Mouse (Mus musculus) frontal cortex, adult 2 months (tissue): ENCODE results near the gene Pitpnm2. TPM values are rescaled to one million over a fixed set of nuclear protein-coding genes. Genes with fewer than 3 reads are reported as not detected.

Experiments used
- DNase-seq, 2 experiments: peaks; one replicate each; pipeline ENCODE4 v3.0.0; 2022; ENCODE audit warnings: low spot score in 1 of 2; ENCODE audit errors: extremely low spot score in 1 of 2
- polyA plus RNA-seq: library from polyadenylated mRNA; depleted of rRNA; stranded (reverse); fragments of >200 nt; gene quantifications from 2 replicates; pipeline ENCODE4 v1.2.3, GENCODE M21; 2012

The Pitpnm2 gene
- polyA plus RNA-seq, 1 experiment, result 195 TPM

GRCm38 (mm10) chr5:124162577-124162976 lies 87.0 kb downstream of the Pitpnm2 start:
- DNase-seq, result peak in 1 of 2 experiments; percentile 79

- no peak for DNase-seq
Measured at GRCm38 (mm10) chr5:124161831-124162230, 87.7 kb downstream of the Pitpnm2 start.

- DNase-seq, result no peak
Measured at GRCm38 (mm10) chr5:124159453-124159852, 90.1 kb downstream of the Pitpnm2 start.

GRCm38 (mm10) chr5:124158305-124158704 lies 91.3 kb downstream of the Pitpnm2 start:
- DNase-seq, result no peak

GRCm38 (mm10) chr5:124155943-124156342 lies 93.6 kb downstream of the Pitpnm2 start:
- no peak for DNase-seq

- no peak for DNase-seq
Measured at GRCm38 (mm10) chr5:124152734-124153133, 96.8 kb downstream of the Pitpnm2 start.

- no peak for DNase-seq
Measured at GRCm38 (mm10) chr5:124150895-124151294, 98.7 kb downstream of the Pitpnm2 start.

- no peak for DNase-seq
Measured at GRCm38 (mm10) chr5:124149028-124149427, 100.5 kb downstream of the Pitpnm2 start.

- no peak for DNase-seq
Measured at GRCm38 (mm10) chr5:124138066-124138465, 111.5 kb downstream of the Pitpnm2 start.

- no peak for DNase-seq
Measured at GRCm38 (mm10) chr5:124134261-124134660, 115.3 kb downstream of the Pitpnm2 start.

- DNase-seq, result no peak
Measured at GRCm38 (mm10) chr5:124125093-124125492, 124.5 kb downstream of the Pitpnm2 start.

- no peak for DNase-seq
Measured at GRCm38 (mm10) chr5:124122357-124122756, 127.2 kb downstream of the Pitpnm2 start.

- no peak for DNase-seq
Measured at GRCm38 (mm10) chr5:124119204-124119603, 130.4 kb downstream of the Pitpnm2 start.

- DNase-seq, result peak in 1 of 2 experiments; percentile 86
Measured at GRCm38 (mm10) chr5:124115990-124116845, 133.3 kb downstream of the Pitpnm2 start, which contains the start of gene Arl6ip4. Gene Arl6ip4 (plus strand): TSS chr5:124116089.

GRCm38 (mm10) chr5:124115531-124115930 lies 134.0 kb downstream of the Pitpnm2 start:
- DNase-seq, result no peak

GRCm38 (mm10) chr5:124114276-124115025 lies 135.1 kb downstream of the Pitpnm2 start:
- no peak for DNase-seq

- DNase-seq, result peak in 1 of 2 experiments; percentile 72
Measured at GRCm38 (mm10) chr5:124113030-124113429, 136.5 kb downstream of the Pitpnm2 start.

- DNase-seq, result no peak
Measured at GRCm38 (mm10) chr5:124112531-124112930, 137.0 kb downstream of the Pitpnm2 start.

- DNase-seq, result peak; percentile 87 to 95
Measured at GRCm38 (mm10) chr5:124111742-124112497, 137.6 kb downstream of the Pitpnm2 start, which contains the start of gene Ogfod2. Gene Ogfod2 (plus strand): TSS chr5:124112297.

GRCm38 (mm10) chr5:124111077-124111741 lies 138.4 kb downstream of the Pitpnm2 start:
- no peak for DNase-seq
